Mouse (Mus musculus) small intestine, adult 2 months (tissue): ENCODE results near the gene Man1c1. TPM values are rescaled to one million over a fixed set of nuclear protein-coding genes. Genes with fewer than 3 reads are reported as not detected.
A peak's percentile ranks its signal among the peaks of the same experiment; 100 is the strongest.

Source experiments
- H3K27ac ChIP-seq: fragments of 200-500 bp; 2 replicates; pipeline ENCODE4 v1.5.1; 2012; ENCODE audit warnings: low read depth, low read length, control low read depth, inconsistent platforms; ENCODE audit not compliant: insufficient read depth
- H3K27me3 ChIP-seq: fragments of 200-500 bp; 2 replicates; pipeline ENCODE4 v1.6.1; 2012; ENCODE audit warnings: mild to moderate bottlenecking, moderate library complexity, low read length, inconsistent platforms; ENCODE audit not compliant: control insufficient read depth, insufficient read depth
- H3K36me3 ChIP-seq: fragments of 200-500 bp; 2 replicates; pipeline ENCODE4 v1.6.1; 2012; ENCODE audit warnings: mild to moderate bottlenecking, low read length, control low read depth, inconsistent platforms; ENCODE audit not compliant: control insufficient read depth, insufficient read depth
- H3K4me1 ChIP-seq: fragments of 200-500 bp; 2 replicates; pipeline ENCODE4 v1.6.1; 2012; ENCODE audit warnings: low read length, inconsistent platforms, mixed read lengths; ENCODE audit not compliant: control insufficient read depth, insufficient read depth, insufficient read length
- H3K4me3 ChIP-seq: fragments of 200-500 bp; 2 replicates; pipeline ENCODE4 v1.5.1; 2012; ENCODE audit warnings: low read depth, mild to moderate bottlenecking, control low read depth, inconsistent platforms, low read length, moderate library complexity
- CTCF ChIP-seq: fragments of 200-500 bp; IDR thresholded peaks from 2 replicates; pipeline ENCODE4 v1.5.1; 2012; ENCODE audit warnings: low read depth, mild to moderate bottlenecking, control low read depth, inconsistent platforms, low read length, moderate library complexity, mixed read lengths; ENCODE audit not compliant: insufficient replicate concordance, insufficient read length; ENCODE audit errors: extremely low read depth
- POLR2A ChIP-seq: fragments of 200-500 bp; IDR thresholded peaks from 2 replicates; pipeline ENCODE4 v1.6.1; 2012; ENCODE audit warnings: low read depth, mild to moderate bottlenecking, control low read depth, inconsistent platforms, low read length, moderate library complexity
- WGBS: fragments of 180-500 bp; shearing (Covaris S2); methylation state at CpG from one replicate; pipeline ENCODE4 v1.1.7; 2018; 5-methylcytosine and 5-hydroxymethylcytosine counted together
- polyA plus RNA-seq: library from polyadenylated mRNA; depleted of rRNA; stranded (reverse); fragments of >200 nt; gene quantifications from 2 replicates; pipeline ENCODE4 v1.2.3, GENCODE M21; 2012

Man1c1 gene
- polyA plus RNA-seq, 1 experiment, result 3.7 TPM

GRCm38 (mm10) chr4:134578407-134578806, 125.7 kb downstream of the Man1c1 start:
- peaks cover 6% of the 10 kb centered on the region; the same call in 1 of the 2 replicates for H3K4me1 ChIP-seq
- H3K27me3 ChIP-seq, result no peaks in the 10 kb centered on the region
- no peak overlapping the region for H3K4me3 ChIP-seq
- no peaks in the 10 kb centered on the region for H3K36me3 ChIP-seq
- H3K27ac ChIP-seq, result no peak overlapping the region
- no peak for TF ChIP-seq POLR2A
- no peak for TF ChIP-seq CTCF
- 66% methylated on average over 5 of the region's 5 CpGs for WGBS

GRCm38 (mm10) chr4:134577281-134577680, 126.8 kb downstream of the Man1c1 start:
- H3K4me3 ChIP-seq, result no peak overlapping the region
- no peak overlapping the region for H3K27ac ChIP-seq
- no peaks in the 10 kb centered on the region for H3K36me3 ChIP-seq
- no peak for TF ChIP-seq CTCF
- TF ChIP-seq POLR2A, result no peak
- 90% methylated on average over 2 of the region's 2 CpGs for WGBS
- H3K4me1 ChIP-seq, result peaks cover 6% of the 10 kb centered on the region; the same call in 1 of the 2 replicates
- no peaks in the 10 kb centered on the region for H3K27me3 ChIP-seq

GRCm38 (mm10) chr4:134575486-134575885, 128.6 kb downstream of the Man1c1 start:
- 74% methylated on average over 11 of the region's 11 CpGs for WGBS
- H3K36me3 ChIP-seq, result no peaks in the 10 kb centered on the region
- TF ChIP-seq POLR2A, result no peak
- TF ChIP-seq CTCF, result no peak
- H3K4me3 ChIP-seq, result no peak overlapping the region
- H3K4me1 ChIP-seq, result peaks cover 6% of the 10 kb centered on the region; the same call in 1 of the 2 replicates
- H3K27me3 ChIP-seq, result no peaks in the 10 kb centered on the region
- H3K27ac ChIP-seq, result no peak overlapping the region

- WGBS, result 81% methylated on average over 24 of the region's 24 CpGs
- Histone ChIP-seq H3K27ac (no peak overlapping the region), H3K4me1 (no peaks in the 10 kb centered on the region), H3K4me3 (no peak overlapping the region), H3K36me3 (no peaks in the 10 kb centered on the region), H3K27me3 (no peaks in the 10 kb centered on the region)
- TF ChIP-seq CTCF, result no peak
- no peak for TF ChIP-seq POLR2A
Measured at GRCm38 (mm10) chr4:134572449-134573300, 131.4 kb downstream of the Man1c1 start.

- WGBS, result 83% methylated on average over 14 of the region's 14 CpGs
- Histone ChIP-seq H3K36me3 (no peaks in the 10 kb centered on the region), H3K4me1 (no peaks in the 10 kb centered on the region), H3K27me3 (no peaks in the 10 kb centered on the region), H3K4me3 (no peak overlapping the region), H3K27ac (no peak overlapping the region)
- TF ChIP-seq CTCF (no peak), POLR2A (no peak)
Measured at GRCm38 (mm10) chr4:134570704-134571451, 133.2 kb downstream of the Man1c1 start.

- TF ChIP-seq CTCF, result no peak
- Histone ChIP-seq H3K4me1 (no peaks in the 10 kb centered on the region), H3K27ac (no peak overlapping the region), H3K36me3 (no peaks in the 10 kb centered on the region), H3K4me3 (no peak overlapping the region), H3K27me3 (no peaks in the 10 kb centered on the region)
- 93% methylated on average over 8 of the region's 8 CpGs for WGBS
Measured at GRCm38 (mm10) chr4:134569831-134570230, 134.3 kb downstream of the Man1c1 start.

- Histone ChIP-seq H3K27me3 (no peaks in the 10 kb centered on the region), H3K36me3 (no peaks in the 10 kb centered on the region), H3K4me1 (no peaks in the 10 kb centered on the region), H3K27ac (no peak overlapping the region), H3K4me3 (no peak overlapping the region)
- WGBS, result 81% methylated on average over 6 of the region's 6 CpGs
- 0 out of 2 replicates have a peak, but pooled peaks have one; percentile 17 for TF ChIP-seq CTCF
- no peak for TF ChIP-seq POLR2A
Measured at GRCm38 (mm10) chr4:134569205-134569604, 134.9 kb downstream of the Man1c1 start.
